Mouse (Mus musculus) ES-E14 (cell line): ENCODE results near the gene Casq1. TPM values are rescaled to one million over a fixed set of nuclear protein-coding genes. Genes with fewer than 3 reads are reported as not detected.

Source experiments
- DNase-seq: peaks from one replicate; pipeline ENCODE4 v3.0.0-alpha.2; 2013; ENCODE audit warnings: low read depth, low spot score
- H3K27ac ChIP-seq: 2 replicates; pipeline ENCODE4 v1.5.1; 2012; ENCODE audit warnings: low read depth, mild to moderate bottlenecking, low read length, moderate library complexity, mixed read lengths; ENCODE audit not compliant: poor library complexity, insufficient read depth, severe bottlenecking
- H3K36me3 ChIP-seq: 2 replicates; pipeline ENCODE4 v1.6.1; 2012; ENCODE audit warnings: mild to moderate bottlenecking, low read length, moderate library complexity, mixed read lengths; ENCODE audit not compliant: control insufficient read depth, poor library complexity, insufficient read depth, severe bottlenecking
- H3K4me1 ChIP-seq, 2 experiments: fragments of 150-350 bp in 1 of 2; sonication (generic) in 1 of 2; 2 replicates each; pipeline ENCODE4 v1.6.1; 2012; ENCODE audit warnings: low read length in 2 of 2, mild to moderate bottlenecking in 1 of 2, mixed read lengths in 1 of 2; ENCODE audit not compliant: control insufficient read depth in 2 of 2, insufficient read depth in 2 of 2, poor library complexity in 1 of 2
- H3K4me3 ChIP-seq, 2 experiments: fragments of 150-350 bp in 1 of 2; sonication (generic) in 1 of 2; 2 replicates each; pipeline ENCODE4 v1.5.1; 2012; ENCODE audit warnings: low read length in 2 of 2, low read depth in 1 of 2, mild to moderate bottlenecking in 1 of 2, mixed read lengths in 1 of 2; ENCODE audit not compliant: insufficient read depth in 1 of 2, poor library complexity in 1 of 2, severe bottlenecking in 1 of 2
- H3K9ac ChIP-seq: 2 replicates; pipeline ENCODE4 v1.6.1; 2012; ENCODE audit warnings: low read depth, mild to moderate bottlenecking, low read length, mixed read lengths; ENCODE audit not compliant: poor library complexity, insufficient read depth, severe bottlenecking
- H3K9me3 ChIP-seq: fragments of 150-350 bp; sonication (generic); 2 replicates; pipeline ENCODE4 v1.6.1; 2012; ENCODE audit warnings: low read depth, mild to moderate bottlenecking, low read length; ENCODE audit not compliant: control insufficient read depth, insufficient read depth
- CHD2 ChIP-seq: IDR thresholded peaks from 2 replicates; pipeline ENCODE4 v1.6.1; 2014; ENCODE audit warnings: mild to moderate bottlenecking, low read depth, low read length, inconsistent platforms
- HCFC1 ChIP-seq: IDR thresholded peaks from 2 replicates; pipeline ENCODE4 v1.6.1; 2012; ENCODE audit warnings: low read length, inconsistent platforms, borderline replicate concordance; ENCODE audit not compliant: insufficient read depth
- MAFK ChIP-seq: IDR thresholded peaks from 2 replicates; pipeline ENCODE4 v1.6.1; 2014; ENCODE audit warnings: mild to moderate bottlenecking, low read depth, low read length, inconsistent platforms; ENCODE audit not compliant: insufficient read depth
- ZC3H11A ChIP-seq: IDR thresholded peaks from 2 replicates; pipeline ENCODE4 v1.6.1; 2012; ENCODE audit warnings: low read depth, mild to moderate bottlenecking, inconsistent platforms, low read length, borderline replicate concordance
- ZNF384 ChIP-seq: IDR thresholded peaks from 2 replicates; pipeline ENCODE4 v1.6.1; 2012; ENCODE audit warnings: low read depth, low read length, inconsistent platforms
- in situ Hi-C, 2 experiments: fragments of 600-800 bp; cut with MboI; formaldehyde crosslinking; loops; one replicate each; pipeline ENCODE4 v1.15.1; 2025; ENCODE audit warnings: low sequenced_read_pairs in 2 of 2, inconsistent platforms in 1 of 2; ENCODE audit not compliant: unreplicated experiment in 2 of 2
- total RNA-seq: library from RNA; depleted of rRNA; stranded (reverse); fragments of 300-350 nt; gene quantifications from 2 replicates; pipeline ENCODE4 v1.2.3, GENCODE M21; 2012; rRNA removed

Gene Casq1
- 1.8 and 2.4 TPM in 2 replicates for total RNA-seq

- in situ Hi-C loops = no loop called here
- Histone ChIP-seq H3K4me1 (peaks cover 5 to 13% of the 10 kb centered on the region in 2 experiments; a peak in 2 of 4 replicates), H3K27ac (no peak within 1 kb of the TSS), H3K9ac (no peak within 1 kb of the TSS), H3K9me3 (no peaks in the 10 kb centered on the region), H3K4me3 (no peak within 1 kb of the TSS), H3K36me3 (no peaks in the 10 kb centered on the region)
- DNase-seq = no peak
- TF ChIP-seq ZC3H11A (no peak), MAFK (no peak), HCFC1 (no peak)
These were observed at the start of gene Casq1 for GRCm38 (mm10) chr1:172219451-172220406. Gene Casq1, minus strand, starts transcription at chr1:172219868.

GRCm38 (mm10) chr1:172261477-172262078 is 41.9 kb upstream of the Casq1 start, which contains the start of gene Igsf8:
Gene Igsf8, plus strand, starts transcription at chr1:172261641.
- peaks cover 4% of the 10 kb centered on the region in 2 experiments; a peak in 2 of 4 replicates for H3K4me1 ChIP-seq
- H3K4me3 ChIP-seq = no peak within 1 kb of the TSS
- TF ChIP-seq ZC3H11A (no peak), CHD2 (no peak), MAFK (no peak), ZNF384 (no peak), HCFC1 (no peak)
- H3K27ac ChIP-seq = no peak within 1 kb of the TSS
- no peaks in the 10 kb centered on the region for H3K36me3 ChIP-seq
- in situ Hi-C loops = no loop called here
- DNase-seq = no peak
- H3K9ac ChIP-seq = no peak within 1 kb of the TSS; the same call in 1 of the 2 replicates
- H3K9me3 ChIP-seq = no peaks in the 10 kb centered on the region

DNA sequence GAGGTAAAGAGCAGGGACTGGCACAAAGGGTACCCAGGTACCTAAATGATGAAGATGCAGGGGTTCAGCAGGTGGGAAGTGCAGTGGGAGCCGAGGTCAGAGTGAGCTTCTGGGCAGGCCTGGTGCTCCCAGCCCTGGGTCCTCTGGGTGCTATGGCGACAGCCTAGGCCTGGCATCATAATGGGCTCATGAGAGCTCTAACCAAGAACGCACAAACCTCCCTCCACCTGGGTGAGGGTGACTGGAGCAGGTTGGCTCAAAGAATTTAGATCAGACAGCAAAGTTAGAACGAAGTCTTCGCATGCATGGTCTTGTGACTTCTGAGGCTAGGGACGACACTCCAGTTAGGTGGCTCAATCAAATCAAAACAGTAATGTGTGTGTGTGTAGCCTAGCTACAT is 38.6 kb upstream of the Casq1 start, which contains the start of gene Atp1a4:
Atp1a4 (minus strand) TSS at position 101 of the 400 bp plus-strand sequence.
- in situ Hi-C loops = no loop called here
- Histone ChIP-seq H3K36me3 (no peaks in the 10 kb centered on the region), H3K4me1 (peaks cover 4% of the 10 kb centered on the region in 2 experiments; a peak in 2 of 4 replicates), H3K4me3 (no peak within 1 kb of the TSS), H3K9me3 (no peaks in the 10 kb centered on the region), H3K27ac (no peak within 1 kb of the TSS), H3K9ac (no peak within 1 kb of the TSS)
- no peak for DNase-seq
- TF ChIP-seq ZNF384 (no peak), CHD2 (no peak), HCFC1 (no peak), MAFK (no peak), ZC3H11A (no peak)

- no peaks in the 10 kb centered on the region for H3K36me3 ChIP-seq
- no peaks in the 10 kb centered on the region for H3K9me3 ChIP-seq
- no peak overlapping the region for H3K9ac ChIP-seq
- in situ Hi-C loops = no loop called here
- H3K27ac ChIP-seq = no peak overlapping the region
- TF ChIP-seq ZNF384 = no peak
- no peak for TF ChIP-seq MAFK
- no peak for TF ChIP-seq CHD2
- TF ChIP-seq ZC3H11A = peak; percentile 9; the same call in 1 of the 2 replicates
- H3K4me3 ChIP-seq = no peak overlapping the region
- peaks cover 2 to 6% of the 10 kb centered on the region in 2 experiments; a peak in 2 of 4 replicates for H3K4me1 ChIP-seq
- DNase-seq = peak; percentile 24
These were observed 28.0 kb upstream of the Casq1 start for GRCm38 (mm10) chr1:172247679-172248078.
